Mouse (Mus musculus): ENCODE measurements around the gene Hcn2. TPM values are rescaled to one million over a fixed set of nuclear protein-coding genes. Genes with fewer than 3 reads are reported as not detected.

Gene Hcn2
- polyA plus RNA-seq, 1 experiment, result 4.0 TPM

DNA sequence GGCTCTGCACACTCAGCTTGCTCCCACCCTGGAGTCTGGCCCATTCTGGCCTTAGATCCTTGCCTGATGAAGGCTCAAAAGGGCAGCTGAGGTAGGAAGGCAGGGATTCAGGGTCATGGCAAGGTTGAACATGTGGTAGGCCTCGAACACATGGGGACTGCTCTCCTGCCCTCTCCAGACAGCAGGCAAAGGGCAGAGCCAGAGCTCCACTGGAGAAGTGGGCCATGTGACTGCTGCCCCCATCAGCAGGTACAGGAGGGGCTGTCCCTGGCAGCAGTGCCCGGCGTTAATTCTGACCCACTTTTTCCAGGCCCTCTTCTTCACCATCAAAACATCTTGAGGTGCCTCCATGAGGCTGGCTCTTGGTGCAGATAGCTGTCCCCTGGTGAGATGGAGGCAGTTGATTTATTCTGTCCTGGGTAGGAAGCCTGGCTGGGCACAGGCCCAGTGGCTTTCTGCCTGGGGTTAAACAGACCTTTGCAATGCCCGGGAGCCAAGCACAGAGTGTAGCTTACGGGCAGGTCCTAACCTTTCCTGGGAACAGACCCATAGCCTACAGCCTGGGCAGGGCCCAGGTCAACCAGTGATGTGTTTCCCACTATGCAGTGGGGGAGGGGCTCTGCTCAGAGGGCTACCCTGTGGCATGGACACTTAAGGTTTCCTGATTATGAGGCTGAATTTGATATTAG lies 9.9 kb upstream of the Hcn2 start:
- no peak for DNase-seq (ENCODE audit: low read depth, low spot score)
- WGBS, result 39% methylated on average over 5 of the region's 5 CpGs

DNA sequence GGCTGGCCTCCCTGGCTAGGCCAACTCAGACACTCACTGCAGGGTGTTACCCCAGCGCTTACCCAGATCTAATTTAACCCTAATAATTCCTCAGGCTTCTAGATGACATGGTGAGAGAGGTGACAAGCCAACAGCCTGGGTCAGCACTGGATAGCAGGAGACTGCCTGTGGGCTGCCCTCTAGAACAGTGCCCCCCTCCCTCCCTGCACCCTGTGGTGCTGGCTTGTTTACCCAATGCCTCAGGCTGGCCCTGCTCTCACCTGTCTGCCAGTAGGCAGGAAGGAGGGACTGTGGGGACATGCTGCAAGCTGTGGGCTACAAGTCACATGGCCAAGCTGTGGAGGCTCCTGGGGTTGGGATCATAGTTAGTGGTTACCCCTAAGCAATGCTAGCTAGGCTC lies 9.3 kb upstream of the Hcn2 start:
- 60% methylated on average over 1 of the region's 1 CpGs for WGBS
- DNase-seq (ENCODE audit: low read depth, low spot score), result no peak

DNA sequence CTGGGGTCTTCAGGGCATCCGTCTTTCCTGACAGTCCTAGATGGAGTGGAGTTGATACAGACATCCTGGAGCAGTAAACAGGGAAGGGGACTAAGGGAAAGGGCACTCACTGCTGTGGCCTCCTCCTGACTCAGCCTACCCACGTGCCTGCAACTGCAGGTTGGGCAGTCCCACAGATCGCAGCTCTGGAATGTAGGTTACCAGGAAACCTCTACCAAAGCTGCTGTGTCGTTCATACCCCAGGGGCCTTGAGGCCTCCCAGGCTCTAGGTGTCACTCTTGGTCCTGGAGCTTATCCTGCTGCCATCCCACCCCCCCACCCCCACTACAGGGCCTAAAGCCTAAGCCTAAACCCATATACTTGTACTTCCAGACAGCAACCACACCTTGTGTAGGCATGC lies 8.7 kb upstream of the Hcn2 start:
- DNase-seq (ENCODE audit: low read depth, low spot score), result no peak
- WGBS, result 29% methylated on average over 4 of the region's 4 CpGs

DNA sequence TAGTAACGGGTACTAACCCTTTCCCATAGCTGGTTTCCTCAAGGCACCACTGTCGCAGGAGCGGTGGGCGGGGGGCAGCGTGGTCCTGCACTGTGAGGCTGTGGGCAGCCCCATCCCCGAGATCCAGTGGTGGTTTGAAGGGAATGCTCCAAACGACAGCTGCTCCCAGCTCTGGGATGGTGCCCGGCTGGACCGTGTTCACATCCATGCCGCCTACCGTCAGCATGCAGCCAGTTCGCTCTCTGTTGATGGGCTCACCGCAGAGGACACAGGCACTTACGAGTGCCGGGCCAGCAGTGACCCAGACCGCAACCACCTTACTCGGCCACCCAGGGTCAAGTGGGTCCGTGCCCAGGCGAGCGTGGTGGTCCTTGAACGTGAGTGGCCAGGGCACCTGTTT lies 7.8 kb upstream of the Hcn2 start:
- no peak for DNase-seq (ENCODE audit: low read depth, low spot score)
- WGBS, result 83% methylated on average over 21 of the region's 21 CpGs

DNA sequence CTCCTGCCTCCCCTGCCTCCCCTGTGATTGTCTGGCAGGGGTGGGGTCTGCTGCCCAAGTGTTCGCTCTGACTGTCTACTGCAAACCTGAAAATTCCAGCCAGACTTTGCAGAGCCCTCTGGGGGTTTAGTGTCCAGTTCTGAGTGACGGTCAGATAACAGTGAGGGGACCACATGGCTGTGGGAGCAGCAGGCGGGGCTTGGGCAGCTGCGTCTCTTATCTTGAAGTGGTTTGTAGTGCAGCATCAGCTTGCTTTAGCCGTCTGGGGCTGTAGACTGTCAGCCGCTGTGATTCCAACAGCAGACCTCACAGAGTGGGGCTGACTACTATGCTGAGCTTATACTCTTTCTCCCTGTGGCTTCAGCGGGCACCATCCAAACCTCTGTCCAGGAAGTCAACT lies 7.1 kb upstream of the Hcn2 start:
- DNase-seq (ENCODE audit: low read depth, low spot score), result no peak
- WGBS, result 75% methylated on average over 7 of the region's 7 CpGs

DNA sequence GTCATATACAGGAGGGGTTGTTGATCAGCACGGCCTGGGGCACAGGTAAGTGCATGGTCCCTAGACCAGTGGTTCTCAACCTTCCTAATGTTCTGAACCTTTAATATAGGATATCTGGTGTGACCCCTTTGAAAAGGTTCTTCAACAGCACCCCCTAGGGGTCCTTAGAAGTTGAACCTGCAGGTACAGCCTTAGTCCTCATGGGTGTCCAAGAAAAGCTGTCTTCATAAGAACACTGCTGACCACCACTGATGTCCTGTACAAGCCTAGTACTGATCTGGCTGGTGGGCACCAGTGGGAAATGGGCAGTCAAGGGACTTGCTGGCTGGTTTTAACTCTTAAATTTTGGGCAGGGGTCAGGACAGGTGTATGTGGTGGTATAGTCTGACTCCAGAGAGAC lies 4.4 kb upstream of the Hcn2 start:
- no peak for DNase-seq (ENCODE audit: low read depth, low spot score)
- 69% methylated on average over 1 of the region's 1 CpGs for WGBS

DNA sequence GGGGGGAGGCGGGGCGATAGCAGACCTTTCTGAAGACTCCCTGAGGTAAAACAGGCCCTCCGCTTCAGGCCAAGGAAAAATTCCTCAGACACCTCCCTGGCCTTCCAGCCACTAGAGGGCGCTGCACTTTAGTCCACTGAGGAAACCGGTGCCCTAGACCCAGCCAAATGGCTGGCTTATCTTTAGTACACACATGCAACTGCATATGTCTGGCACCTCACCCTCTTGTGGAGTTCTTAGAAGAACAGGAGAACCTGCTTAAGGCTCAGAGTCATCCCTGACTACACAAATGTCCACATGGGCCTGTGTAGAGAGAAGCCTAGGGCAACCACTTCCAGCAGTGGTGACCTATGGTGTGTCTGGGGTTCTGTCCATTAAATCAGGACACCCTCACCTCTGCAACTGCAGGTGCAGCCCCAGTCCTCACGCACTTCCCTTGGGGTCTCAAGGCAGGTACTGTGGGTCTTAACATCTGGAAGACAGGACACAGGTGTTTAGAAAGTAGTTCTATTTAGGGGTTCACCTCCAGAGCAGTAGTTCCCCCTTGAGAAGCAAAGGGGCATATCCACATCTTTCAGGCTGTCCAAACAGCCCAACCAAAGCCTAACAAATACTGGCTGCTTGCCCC lies 3.8 kb upstream of the Hcn2 start:
- no peak for DNase-seq (ENCODE audit: low read depth, low spot score)
- 12% methylated on average over 6 of the region's 6 CpGs for WGBS

DNA sequence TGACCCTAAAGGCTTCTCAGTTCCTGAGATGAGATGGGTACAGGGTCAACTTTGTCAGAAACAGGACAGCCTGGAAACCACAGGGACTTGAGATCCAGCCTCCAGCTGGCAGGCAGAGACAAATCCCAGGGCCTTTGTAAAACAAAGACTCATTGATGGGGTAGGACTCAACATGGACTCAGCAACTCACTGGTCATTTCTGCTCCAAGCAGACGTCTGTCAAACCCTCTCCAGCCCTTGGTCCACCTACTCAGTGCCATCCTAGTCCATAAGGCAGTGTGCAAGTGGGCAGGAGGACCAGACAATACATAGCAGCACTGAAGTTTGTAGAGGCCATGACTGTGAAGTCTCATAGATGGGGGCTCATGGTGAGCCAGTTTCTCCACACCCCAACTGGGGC lies 3.3 kb upstream of the Hcn2 start:
- 26% methylated on average over 1 of the region's 1 CpGs for WGBS
- DNase-seq (ENCODE audit: low read depth, low spot score), result no peak

DNA sequence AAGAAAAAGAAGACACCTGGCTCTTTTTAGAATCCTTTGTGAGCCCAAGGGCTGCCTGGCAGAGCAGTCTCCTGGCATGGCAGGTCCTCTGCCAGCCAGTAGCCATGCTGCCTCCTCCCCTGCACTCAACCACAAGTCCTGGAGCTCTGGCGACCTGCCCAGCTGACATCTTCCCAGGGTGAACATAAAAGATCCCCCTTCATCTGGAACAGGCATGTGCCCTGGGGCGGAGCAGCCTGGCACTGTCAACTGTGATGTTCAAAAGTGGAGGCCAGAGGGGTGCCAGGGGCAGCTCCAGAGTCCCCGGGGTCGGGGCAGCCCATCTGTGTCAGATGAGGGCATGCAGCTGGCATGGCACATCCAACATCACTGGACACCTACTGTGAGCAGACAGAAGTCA lies 1.4 kb upstream of the Hcn2 start:
- DNase-seq (ENCODE audit: low read depth, low spot score), result no peak
- WGBS, result 56% methylated on average over 4 of the region's 4 CpGs

DNA sequence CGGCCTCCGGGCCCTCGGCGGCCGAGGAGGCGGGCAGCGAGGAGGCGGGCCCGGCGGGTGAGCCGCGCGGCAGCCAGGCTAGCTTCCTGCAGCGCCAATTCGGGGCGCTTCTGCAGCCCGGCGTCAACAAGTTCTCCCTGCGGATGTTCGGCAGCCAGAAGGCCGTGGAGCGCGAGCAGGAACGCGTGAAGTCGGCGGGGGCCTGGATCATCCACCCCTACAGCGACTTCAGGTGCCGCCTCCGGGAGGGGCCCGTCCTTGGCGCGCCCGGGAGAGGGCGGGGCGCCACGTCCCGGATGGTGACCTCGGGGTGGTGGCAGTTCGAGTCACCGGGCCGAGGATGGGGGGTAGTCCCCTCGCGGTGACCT lies 538 bp downstream of the Hcn2 start:
- 1% methylated on average over 44 of the region's 44 CpGs for WGBS
- DNase-seq (ENCODE audit: low read depth, low spot score), result no peak

DNA sequence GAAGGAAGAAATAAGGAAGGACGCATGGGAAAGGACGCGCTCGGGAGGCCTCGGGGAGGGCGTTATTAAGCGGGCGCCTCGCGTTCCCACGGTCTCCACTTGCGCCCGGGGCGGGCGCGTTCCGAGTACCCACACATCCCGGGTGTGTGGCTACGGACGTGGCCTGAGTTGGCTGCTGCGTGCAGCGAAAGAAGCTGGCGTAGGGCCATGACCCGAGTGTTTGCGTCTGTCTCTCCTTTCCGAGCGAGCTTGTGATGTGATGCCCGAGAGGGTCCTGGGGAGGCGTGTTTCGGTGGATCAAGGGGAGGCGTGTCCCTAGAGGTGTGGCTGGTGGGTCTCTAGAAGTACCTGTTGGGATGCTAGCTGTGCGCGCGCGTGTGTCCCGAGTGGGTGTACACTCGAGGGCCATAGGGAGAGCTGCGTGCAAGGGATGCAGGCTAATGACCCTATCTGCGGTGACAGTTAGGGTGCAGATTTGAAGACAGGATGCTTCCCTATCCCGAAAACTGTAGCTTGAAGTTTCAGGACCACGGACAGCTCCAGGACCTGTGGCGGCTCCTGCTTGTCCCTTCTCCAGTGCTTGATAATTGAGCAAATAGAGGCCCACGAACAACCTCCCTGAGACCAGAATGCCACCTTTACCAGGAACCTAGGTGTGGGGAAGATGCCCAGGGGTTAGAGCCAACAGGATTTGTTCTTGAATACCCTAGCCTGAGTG lies 1.4 kb downstream of the Hcn2 start:
- no peak for DNase-seq (ENCODE audit: low read depth, low spot score)
- WGBS, result 2% methylated on average over 43 of the region's 43 CpGs

DNA sequence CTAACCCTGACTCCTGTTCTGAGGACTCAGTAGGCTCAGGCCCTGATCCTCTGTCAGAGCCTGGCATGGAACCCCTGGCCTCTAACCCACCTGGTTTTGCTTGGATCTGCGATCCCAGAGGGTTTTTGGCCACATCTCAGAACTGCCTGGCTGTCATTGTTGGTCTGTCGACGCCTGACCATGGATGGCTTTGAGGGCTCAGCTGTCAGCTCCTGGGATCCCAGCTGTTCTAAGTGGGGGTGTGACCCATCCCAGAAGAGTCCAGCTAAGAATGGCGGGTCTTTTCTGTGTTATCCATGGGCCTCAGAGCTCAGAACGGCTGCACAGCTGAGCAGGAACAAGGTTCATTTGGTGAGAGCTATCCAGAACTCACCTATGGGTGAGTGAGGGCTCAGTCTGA lies 4.7 kb downstream of the Hcn2 start:
- no peak for DNase-seq (ENCODE audit: low read depth, low spot score)
- WGBS, result 56% methylated on average over 5 of the region's 5 CpGs

DNA sequence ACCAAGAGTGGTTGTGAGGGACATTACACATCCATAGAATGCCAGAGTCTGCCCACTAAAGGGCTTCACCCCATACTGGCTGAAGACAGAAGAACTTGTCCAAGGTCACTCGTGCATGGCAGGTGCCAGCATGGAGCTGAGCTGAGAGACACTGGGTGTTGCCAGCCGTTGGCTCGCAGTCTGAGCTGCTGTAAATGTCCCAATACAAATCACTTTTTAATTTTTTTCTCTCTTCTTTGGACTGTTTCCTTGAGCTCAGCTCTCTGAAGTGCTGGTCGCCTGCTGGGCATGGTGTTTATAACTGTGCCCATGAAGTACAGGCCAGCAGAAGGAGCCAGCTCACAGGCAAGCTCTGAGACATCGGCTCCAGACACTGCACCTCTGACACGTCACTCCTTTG lies 6.6 kb downstream of the Hcn2 start:
- no peak for DNase-seq (ENCODE audit: low read depth, low spot score)
- 46% methylated on average over 6 of the region's 6 CpGs for WGBS

DNA sequence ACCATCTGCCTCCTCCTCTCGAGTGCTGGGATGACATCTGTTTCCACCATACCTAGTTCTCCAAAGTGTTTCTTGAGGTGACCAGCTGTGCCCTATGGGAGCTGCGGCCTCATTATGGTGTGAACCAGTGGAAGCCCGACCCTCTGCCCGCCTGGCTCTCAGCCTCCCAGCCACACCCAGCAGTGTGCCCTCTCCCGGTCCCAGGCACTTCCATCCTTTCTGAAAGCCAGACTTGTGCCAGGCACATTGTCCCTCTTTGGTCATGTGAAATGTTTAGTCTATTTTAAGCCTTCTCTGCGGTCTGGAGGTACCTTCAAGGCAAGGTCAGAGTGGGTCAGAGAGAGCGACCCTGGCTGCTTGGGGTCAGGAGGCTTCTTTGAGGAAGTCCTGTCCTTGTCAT lies 7.3 kb downstream of the Hcn2 start:
- no peak for DNase-seq (ENCODE audit: low read depth, low spot score)
- 66% methylated on average over 7 of the region's 7 CpGs for WGBS

DNA sequence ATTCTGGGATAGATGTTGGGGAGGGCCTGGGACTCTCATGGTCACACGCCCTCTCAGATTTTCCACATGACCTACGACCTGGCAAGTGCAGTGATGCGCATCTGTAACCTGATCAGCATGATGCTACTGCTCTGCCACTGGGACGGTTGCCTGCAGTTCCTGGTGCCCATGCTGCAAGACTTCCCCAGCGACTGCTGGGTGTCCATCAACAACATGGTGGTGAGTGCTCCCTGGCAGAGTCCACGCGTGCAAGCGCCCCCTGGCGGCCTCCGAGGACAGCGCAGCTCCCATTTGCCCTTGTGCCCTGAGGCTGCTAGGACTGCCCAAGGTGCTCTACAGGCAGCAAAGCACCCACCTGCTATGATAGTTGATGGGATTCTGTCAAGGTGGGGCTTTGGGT lies 9.7 kb downstream of the Hcn2 start:
- no peak for DNase-seq (ENCODE audit: low read depth, low spot score)
- 32% methylated on average over 11 of the region's 11 CpGs for WGBS

DNA sequence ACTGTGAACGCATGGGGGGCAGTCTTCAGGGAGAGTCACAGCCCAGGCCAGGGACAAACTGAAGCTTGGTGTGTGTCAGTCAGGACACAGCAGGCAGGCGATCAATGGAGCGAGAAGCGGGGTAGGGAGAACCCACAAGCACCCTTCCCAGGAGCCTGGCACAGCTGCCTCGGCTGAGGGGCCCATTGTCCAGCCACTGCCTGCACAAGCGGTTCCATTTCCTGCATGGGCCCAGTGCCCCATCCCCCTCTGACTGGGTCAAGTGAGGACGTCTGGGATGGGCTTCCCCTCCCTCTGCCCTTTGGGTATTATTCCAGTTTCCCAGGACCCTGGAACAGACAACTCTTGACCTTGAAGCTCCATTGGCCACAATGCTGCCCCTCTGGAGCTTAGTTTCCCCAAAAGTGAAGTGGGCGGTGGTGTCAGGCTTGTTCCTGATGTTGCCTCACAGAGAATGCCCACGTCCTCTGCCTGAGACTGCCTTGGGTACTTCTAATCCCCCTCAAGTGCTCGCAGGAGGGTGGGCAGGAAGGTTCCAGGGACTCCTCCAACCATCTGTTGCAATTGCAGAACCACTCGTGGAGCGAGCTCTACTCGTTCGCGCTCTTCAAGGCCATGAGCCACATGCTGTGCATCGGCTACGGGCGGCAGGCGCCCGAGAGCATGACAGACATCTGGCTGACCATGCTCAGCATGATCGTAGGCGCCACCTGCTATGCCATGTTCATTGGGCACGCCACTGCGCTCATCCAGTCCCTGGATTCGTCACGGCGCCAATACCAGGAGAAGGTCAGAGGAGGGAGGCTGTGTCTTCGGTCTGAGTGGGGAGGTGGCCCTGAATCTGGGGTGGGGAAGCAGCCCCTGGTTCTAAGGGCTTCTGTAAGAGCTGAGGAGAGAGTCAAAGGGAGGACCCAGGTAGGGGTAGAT lies 12.2 kb downstream of the Hcn2 start:
- no peak for DNase-seq (ENCODE audit: low read depth, low spot score)
- 73% methylated on average over 28 of the region's 28 CpGs for WGBS

DNA sequence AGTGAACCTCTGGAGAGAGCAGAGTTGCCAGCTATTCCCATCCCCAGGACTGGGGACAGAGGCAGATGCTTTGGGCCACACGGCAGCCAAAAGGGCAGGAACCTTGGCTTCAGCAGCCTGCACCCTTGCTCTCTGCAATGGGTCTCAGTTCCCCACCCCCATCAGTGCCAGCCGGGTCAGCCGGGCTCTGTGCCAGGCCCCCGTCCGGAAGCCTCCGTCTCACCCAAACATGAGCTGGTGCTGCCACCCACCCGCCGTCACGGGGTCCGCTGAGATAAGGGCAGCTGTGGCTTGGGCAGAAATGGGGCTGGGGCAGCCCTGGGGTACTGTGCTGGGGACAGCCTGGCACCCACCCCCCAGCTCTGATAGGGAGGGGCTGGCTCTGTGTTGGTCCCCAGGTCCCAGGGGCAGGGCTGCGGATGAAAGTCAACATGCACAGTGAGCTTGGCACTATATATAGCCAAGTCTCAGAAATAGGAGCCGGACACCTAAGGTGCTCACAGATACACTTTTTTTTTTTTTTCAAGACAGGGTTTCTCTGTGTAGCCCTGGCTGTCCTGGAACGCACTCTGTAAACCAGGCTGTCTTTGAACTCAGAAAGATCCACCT lies 13.0 kb downstream of the Hcn2 start:
- 66% methylated on average over 13 of the region's 13 CpGs for WGBS
- no peak for DNase-seq (ENCODE audit: low read depth, low spot score)

DNA sequence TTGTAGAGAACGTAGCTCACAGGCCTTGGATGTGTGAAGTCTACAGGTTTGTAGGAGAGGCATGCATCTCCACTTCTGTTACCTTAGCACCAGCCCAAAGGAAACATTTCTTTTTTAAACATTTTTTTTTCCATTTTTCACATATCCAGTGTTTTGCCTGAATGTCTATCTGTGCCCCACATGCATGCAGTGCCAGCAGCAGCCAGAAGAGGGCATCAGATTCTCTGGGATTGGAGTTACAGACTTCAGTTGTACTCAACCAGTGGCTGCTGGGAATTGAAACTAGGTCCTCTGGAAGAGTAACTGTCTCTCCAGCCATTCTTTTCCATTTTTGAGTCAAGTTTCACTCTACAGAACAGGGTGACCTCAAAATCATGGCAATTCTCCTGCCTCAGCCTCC lies 16.1 kb downstream of the Hcn2 start:
- WGBS, result 95% methylated on average over 1 of the region's 1 CpGs
- DNase-seq (ENCODE audit: low read depth, low spot score), result no peak

DNA sequence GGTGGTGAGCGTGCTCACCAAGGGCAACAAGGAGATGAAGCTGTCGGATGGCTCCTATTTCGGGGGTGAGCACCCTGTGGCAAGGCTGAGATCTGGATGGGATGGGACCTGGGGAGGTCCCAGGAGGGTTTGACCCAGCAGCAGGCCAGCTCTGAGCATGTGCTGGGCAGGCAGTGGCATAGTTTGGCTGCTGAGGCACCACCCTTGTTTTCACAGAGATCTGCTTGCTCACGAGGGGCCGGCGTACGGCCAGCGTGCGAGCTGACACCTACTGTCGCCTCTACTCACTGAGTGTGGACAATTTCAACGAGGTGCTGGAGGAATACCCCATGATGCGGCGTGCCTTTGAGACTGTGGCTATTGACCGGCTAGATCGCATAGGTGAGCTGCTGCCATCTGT lies 17.4 kb downstream of the Hcn2 start:
- 96% methylated on average over 15 of the region's 15 CpGs for WGBS
- no peak for DNase-seq (ENCODE audit: low read depth, low spot score)

DNA sequence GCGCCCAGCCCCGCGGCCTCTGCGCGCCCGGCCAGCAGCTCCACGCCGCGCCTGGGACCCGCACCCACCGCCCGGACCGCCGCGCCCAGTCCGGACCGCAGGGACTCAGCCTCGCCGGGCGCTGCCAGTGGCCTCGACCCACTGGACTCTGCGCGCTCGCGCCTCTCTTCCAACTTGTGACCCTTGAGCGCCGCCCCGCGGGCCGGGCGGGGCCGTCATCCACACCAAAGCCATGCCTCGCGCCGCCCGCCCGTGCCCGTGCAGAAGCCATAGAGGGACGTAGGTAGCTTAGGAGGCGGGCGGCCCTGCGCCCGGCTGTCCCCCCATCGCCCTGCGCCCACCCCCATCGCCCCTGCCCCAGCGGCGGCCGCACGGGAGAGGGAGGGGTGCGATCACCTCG lies 18.9 kb downstream of the Hcn2 start:
- DNase-seq (ENCODE audit: low read depth, low spot score), result no peak
- 73% methylated on average over 51 of the region's 52 CpGs for WGBS

Measured in large intestine, adult 2 months (tissue).